Mouse (Mus musculus) limb, embryonic 15.5 days (tissue): ENCODE measurements around the gene Wdr46. TPM values are rescaled to one million over a fixed set of nuclear protein-coding genes. Genes with fewer than 3 reads are reported as not detected.
"Not testable (repeated sequence)": the region's sequence is repeated elsewhere in the genome, so short reads cannot be mapped to it uniquely, and the experiment has no call there.

Experiments used
- ATAC-seq: fragments of 200-750 bp; cut with Nextera tagmentation; 2 replicates; pipeline ENCODE4 v1.8.0; 2017; ENCODE audit warnings: low read depth, moderate TSS enrichment; ENCODE audit not compliant: insufficient number of reproducible peaks, low FRiP score, low TSS enrichment
- H3K27ac ChIP-seq: fragments of 300-500 bp; sonication (generic); 2 replicates; pipeline ENCODE4 v1.5.1; 2015; ENCODE audit warnings: moderate library complexity, mild to moderate bottlenecking, inconsistent platforms
- H3K27me3 ChIP-seq: fragments of 300-500 bp; sonication (generic); 2 replicates; pipeline ENCODE4 v1.6.1; 2015; ENCODE audit warnings: inconsistent platforms
- H3K36me3 ChIP-seq: fragments of 300-500 bp; sonication (generic); 2 replicates; pipeline ENCODE4 v1.6.1; 2015; ENCODE audit warnings: inconsistent platforms
- H3K4me1 ChIP-seq: fragments of 300-500 bp; sonication (generic); 2 replicates; pipeline ENCODE4 v1.6.1; 2015; ENCODE audit warnings: inconsistent platforms
- H3K4me2 ChIP-seq: fragments of 300-500 bp; sonication (generic); 2 replicates; pipeline ENCODE4 v1.6.1; 2015; ENCODE audit warnings: mild to moderate bottlenecking, inconsistent platforms
- H3K4me3 ChIP-seq: fragments of 300-500 bp; sonication (generic); 2 replicates; pipeline ENCODE4 v1.5.1; 2015; ENCODE audit warnings: mild to moderate bottlenecking, inconsistent platforms
- H3K9ac ChIP-seq: fragments of 300-500 bp; sonication (generic); 2 replicates; pipeline ENCODE4 v1.6.1; 2015; ENCODE audit warnings: inconsistent platforms
- H3K9me3 ChIP-seq: fragments of 300-500 bp; sonication (generic); 2 replicates; pipeline ENCODE4 v1.6.1; 2016; ENCODE audit warnings: inconsistent platforms
- WGBS: fragments of 180-500 bp; shearing (Covaris S2); methylation state at CpG from one replicate; pipeline ENCODE4 v1.1.7; 2015; 5-methylcytosine and 5-hydroxymethylcytosine counted together
- polyA plus RNA-seq: library from polyadenylated mRNA; unstranded; fragments of >200 nt; fragmentation: Nextera tagmentation; extraction: Ambion mirVana; gene quantifications from 2 replicates; pipeline ENCODE4 v1.2.1, GENCODE M21; 2015

Gene Wdr46
- polyA plus RNA-seq, 1 experiment from 2014 or later, result 31.4 TPM

GRCm38 (mm10) chr17:33902491-33902890, 38.0 kb upstream of the Wdr46 start:
- no peak for ATAC-seq
- H3K27ac ChIP-seq, result no peak overlapping the region

GRCm38 (mm10) chr17:33903911-33904651, 36.4 kb upstream of the Wdr46 start:
- H3K36me3 ChIP-seq, H3K4me2 ChIP-seq, H3K4me3 ChIP-seq, H3K9me3 ChIP-seq, H3K27ac ChIP-seq, H3K9ac ChIP-seq, ATAC-seq, H3K27me3 ChIP-seq: not testable (repeated sequence)
- peaks cover 12% of the 10 kb centered on the region for H3K4me1 ChIP-seq
- WGBS, result 70% methylated on average over 6 of the region's 6 CpGs

More at GRCm38 (mm10) chr17:33902491-33902890, 38.0 kb upstream of the Wdr46 start:
- WGBS, result 76% methylated on average over 7 of the region's 7 CpGs
- Histone ChIP-seq H3K4me1 (no peaks in the 10 kb centered on the region), H3K4me2 (no peak overlapping the region), H3K27me3 (no peaks in the 10 kb centered on the region), H3K4me3 (no peak overlapping the region), H3K36me3 (no peaks in the 10 kb centered on the region), H3K9ac (no peak overlapping the region), H3K9me3 (no peaks in the 10 kb centered on the region)

- not testable (repeated sequence) for H3K27ac ChIP-seq, H3K4me2 ChIP-seq, H3K9me3 ChIP-seq, H3K36me3 ChIP-seq, ATAC-seq, H3K4me3 ChIP-seq, H3K9ac ChIP-seq, H3K27me3 ChIP-seq
- peaks cover 12% of the 10 kb centered on the region for H3K4me1 ChIP-seq
- 50% methylated on average over 3 of the region's 4 CpGs for WGBS
Measured at GRCm38 (mm10) chr17:33904835-33905234, 35.6 kb upstream of the Wdr46 start, which contains the start of gene Platr17. Platr17 (plus strand) TSS chr17:33905135.

GRCm38 (mm10) chr17:33908331-33909076, 32.0 kb upstream of the Wdr46 start:
- H3K27me3 ChIP-seq, result no peaks in the 10 kb centered on the region
- under 1% methylated on average over 43 of the region's 44 CpGs for WGBS

GRCm38 (mm10) chr17:33909077-33909868, 31.2 kb upstream of the Wdr46 start, which contains the start of gene Daxx:
Daxx (plus strand) TSS chr17:33909414.
- no peaks in the 10 kb centered on the region for H3K9me3 ChIP-seq
- peak within 1 kb of the TSS; percentile 94 for H3K27ac ChIP-seq
- H3K4me2 ChIP-seq, result peak within 1 kb of the TSS; percentile 96
- under 1% methylated on average over 68 of the region's 68 CpGs for WGBS
- H3K36me3 ChIP-seq, result peaks cover 29% of the 10 kb centered on the region
- H3K4me3 ChIP-seq, result peak within 1 kb of the TSS; percentile 93
- no peaks in the 10 kb centered on the region for H3K27me3 ChIP-seq
- ATAC-seq, result peak; percentile 97
- H3K4me1 ChIP-seq, result peaks cover 39% of the 10 kb centered on the region
- H3K9ac ChIP-seq, result peak within 1 kb of the TSS; percentile 83

More at GRCm38 (mm10) chr17:33908331-33909076, 32.0 kb upstream of the Wdr46 start:
- Histone ChIP-seq H3K4me1 (peaks cover 34% of the 10 kb centered on the region), H3K9ac (peak overlapping the region; percentile 49), H3K27ac (peak overlapping the region; percentile 87), H3K4me3 (peak overlapping the region; percentile 93), H3K9me3 (no peaks in the 10 kb centered on the region), H3K36me3 (peaks cover 22% of the 10 kb centered on the region), H3K4me2 (peak overlapping the region; percentile 96)
- peak; percentile 51 for ATAC-seq

GRCm38 (mm10) chr17:33909869-33910250, 30.6 kb upstream of the Wdr46 start:
- H3K27me3 ChIP-seq, result no peaks in the 10 kb centered on the region
- no peak for ATAC-seq
- H3K9me3 ChIP-seq, result no peaks in the 10 kb centered on the region
- H3K36me3 ChIP-seq, result peaks cover 34% of the 10 kb centered on the region
- peak overlapping the region; percentile 83 for H3K9ac ChIP-seq
- peaks cover 40% of the 10 kb centered on the region for H3K4me1 ChIP-seq
- H3K27ac ChIP-seq, result peak overlapping the region; percentile 94
- H3K4me2 ChIP-seq, result peak overlapping the region; percentile 96
- peak overlapping the region; percentile 93 for H3K4me3 ChIP-seq
- WGBS, result under 1% methylated on average over 14 of the region's 14 CpGs

GRCm38 (mm10) chr17:33910346-33911051, 30.0 kb upstream of the Wdr46 start:
- peak overlapping the region; percentile 83; the same call in 1 of the 2 replicates for H3K9ac ChIP-seq
- peaks cover 38% of the 10 kb centered on the region for H3K36me3 ChIP-seq
- no peaks in the 10 kb centered on the region for H3K27me3 ChIP-seq
- peak overlapping the region; percentile 94 for H3K27ac ChIP-seq
- WGBS, result 42% methylated on average over 11 of the region's 11 CpGs
- peak overlapping the region; percentile 96 for H3K4me2 ChIP-seq
- no peaks in the 10 kb centered on the region for H3K9me3 ChIP-seq
- H3K4me1 ChIP-seq, result peaks cover 47% of the 10 kb centered on the region
- no peak for ATAC-seq
- peak overlapping the region; percentile 93 for H3K4me3 ChIP-seq

GRCm38 (mm10) chr17:33911052-33911812, 29.2 kb upstream of the Wdr46 start:
- H3K4me2 ChIP-seq, result no peak overlapping the region
- peaks cover 38% of the 10 kb centered on the region for H3K36me3 ChIP-seq
- H3K27me3 ChIP-seq, result no peaks in the 10 kb centered on the region
- peaks cover 49% of the 10 kb centered on the region for H3K4me1 ChIP-seq
- ATAC-seq, result no peak
- no peak overlapping the region for H3K4me3 ChIP-seq
- H3K9ac ChIP-seq, result no peak overlapping the region
- H3K27ac ChIP-seq, result no peak overlapping the region
- H3K9me3 ChIP-seq, result no peaks in the 10 kb centered on the region
- 93% methylated on average over 31 of the region's 31 CpGs for WGBS

GRCm38 (mm10) chr17:33911813-33912414, 28.5 kb upstream of the Wdr46 start:
- peaks cover 55% of the 10 kb centered on the region for H3K4me1 ChIP-seq

GRCm38 (mm10) chr17:33913264-33913663, 27.2 kb upstream of the Wdr46 start:
- Histone ChIP-seq H3K4me2 (no peak overlapping the region), H3K36me3 (peaks cover 48% of the 10 kb centered on the region), H3K4me1 (peaks cover 62% of the 10 kb centered on the region), H3K27ac (no peak overlapping the region), H3K27me3 (no peaks in the 10 kb centered on the region), H3K9me3 (no peaks in the 10 kb centered on the region), H3K4me3 (no peak overlapping the region), H3K9ac (no peak overlapping the region)
- ATAC-seq, result no peak
- WGBS, result 88% methylated on average over 10 of the region's 10 CpGs

More at GRCm38 (mm10) chr17:33911813-33912414, 28.5 kb upstream of the Wdr46 start:
- Histone ChIP-seq H3K9ac (no peak overlapping the region), H3K27ac (no peak overlapping the region), H3K4me2 (no peak overlapping the region), H3K9me3 (no peaks in the 10 kb centered on the region), H3K4me3 (no peak overlapping the region), H3K27me3 (no peaks in the 10 kb centered on the region), H3K36me3 (peaks cover 38% of the 10 kb centered on the region)
- WGBS, result 86% methylated on average over 28 of the region's 28 CpGs
- no peak for ATAC-seq
